Comparison of ENCODE assay signal across 9 mouse cellular contexts in genomic region chr7:81862587-81863583, GRCm38 (mm10). TPM values are rescaled to one million over a fixed set of nuclear protein-coding genes. Genes with fewer than 3 reads are reported as not detected.
DNase-seq lines count a peak whose midpoint lies in the region; ATAC-seq and TF ChIP-seq lines count a peak whose summit lies in the region.
"Had no signal": no experiment of that assay in that cellular context is flagged by ENCODE, and none has a peak within 500 bp of the region (broad histone marks: within the 10 kb centered on the region; RNA-seq: fewer than 3 reads in every experiment).

No protein-coding gene starts in this region.

- no peak overlapping the region for H3K4me2 ChIP-seq in embryonic facial prominence, embryonic 12.5 days (replicated peaks)
- H3K4me2 ChIP-seq in intestine, embryonic 16.5 days (ENCODE audit: low read depth, low read length), result 0 out of 2 replicates have a peak overlapping the region, but pooled peaks have one; percentile 16

- no peaks in the 10 kb centered on the region for H3K36me3 ChIP-seq in kidney, adult 2 months (ENCODE audit: control insufficient read depth, insufficient read depth, low read length)
- no peaks in the 10 kb centered on the region for H3K36me3 ChIP-seq in embryonic facial prominence, embryonic 12.5 days
- H3K36me3 ChIP-seq in intestine, embryonic 16.5 days (ENCODE audit: control insufficient read depth, insufficient read depth, low read length), result no peaks in the 10 kb centered on the region
- H3K36me3 ChIP-seq: G1E had no signal

- DNase-seq in kidney, adult 2 months, result peak; percentile 45
- DNase-seq in kidney, adult 11 months, result no peak
- DNase-seq in lung, postnatal 36 days, result peak; percentile 77
- DNase-seq in thymus, postnatal 4 days, result peak; percentile 85
- DNase-seq in layer of hippocampus, postnatal 10 days (ENCODE audit: low spot score in 2 of 2), result no peak

- WGBS in kidney, adult 2 months, result 72% methylated on average over 24 of the region's 24 CpGs
- 66% methylated on average over 24 of the region's 24 CpGs for WGBS in embryonic facial prominence, embryonic 12.5 days
- WGBS in intestine, embryonic 16.5 days, result 68% methylated on average over 24 of the region's 24 CpGs

- H3K27me3 ChIP-seq in kidney, adult 2 months (replicated peaks; ENCODE audit: control insufficient read depth, insufficient read depth, low read length), result no peaks in the 10 kb centered on the region
- peaks cover 40% of the 10 kb centered on the region for H3K27me3 ChIP-seq in embryonic facial prominence, embryonic 12.5 days
- peaks cover 18% of the 10 kb centered on the region for H3K27me3 ChIP-seq in intestine, embryonic 16.5 days (replicated peaks; ENCODE audit: control insufficient read depth, insufficient read depth, low read length)

- no peak overlapping the region; the same call in 1 of the 2 replicates for H3K4me3 ChIP-seq in kidney, adult 2 months (ENCODE audit: insufficient read depth, low read depth, low read length)
- H3K4me3 ChIP-seq in embryonic facial prominence, embryonic 12.5 days, result no peak overlapping the region
- no peak overlapping the region for H3K4me3 ChIP-seq in intestine, embryonic 16.5 days (ENCODE audit: low read length)

- TF ChIP-seq CTCF in kidney, adult 2 months (conservative IDR thresholded peaks at IDR 0.05; ENCODE audit: insufficient read depth, insufficient read length, low read depth, low read length), result no peak

- ATAC-seq in embryonic facial prominence, embryonic 12.5 days (ENCODE audit: insufficient number of reproducible peaks, insufficient read depth, low FRiP score, low TSS enrichment), result no peak
- no peak for ATAC-seq in intestine, embryonic 16.5 days
- ATAC-seq in erythroid progenitor cell, adult 5-6 weeks (replicated peaks; ENCODE audit: low FRiP score, poor library complexity, severe bottlenecking), result no peak

- no peak for TF ChIP-seq POLR2A in kidney, adult 2 months (IDR thresholded peaks at IDR 0.05; ENCODE audit: low read depth, low read length)

- H3K9ac ChIP-seq in embryonic facial prominence, embryonic 12.5 days, result no peak overlapping the region
- no peak overlapping the region for H3K9ac ChIP-seq in intestine, embryonic 16.5 days (ENCODE audit: low read depth, low read length)

- no peaks in the 10 kb centered on the region for H3K4me1 ChIP-seq in kidney, adult 2 months (ENCODE audit: control insufficient read depth, insufficient read depth, low read length)
- H3K4me1 ChIP-seq in embryonic facial prominence, embryonic 12.5 days, result peaks cover 6% of the 10 kb centered on the region; the same call in 1 of the 2 replicates
- peaks cover 2% of the 10 kb centered on the region for H3K4me1 ChIP-seq in intestine, embryonic 16.5 days (ENCODE audit: control insufficient read depth, insufficient read depth, low read length)

- peak overlapping the region; percentile 58; the same call in 1 of the 2 replicates for H3K27ac ChIP-seq in kidney, adult 2 months (ENCODE audit: insufficient read depth, low read depth, low read length)
- H3K27ac ChIP-seq in embryonic facial prominence, embryonic 12.5 days, result 0 out of 2 replicates have a peak overlapping the region, but pooled peaks have one; percentile 11
- peak overlapping the region; percentile 29; the same call in 1 of the 2 replicates for H3K27ac ChIP-seq in intestine, embryonic 16.5 days (ENCODE audit: low read length)

- no peaks in the 10 kb centered on the region for H3K9me3 ChIP-seq in embryonic facial prominence, embryonic 12.5 days
- no peaks in the 10 kb centered on the region for H3K9me3 ChIP-seq in intestine, embryonic 16.5 days (ENCODE audit: control insufficient read depth, low read length)
- H3K9me3 ChIP-seq: G1E had no signal

RNA-seq across cellular contexts. Expression of gene Tm6sf1, which starts 4.1 kb away (rescaled TPM):
- 16.8 and 17.0 TPM in 2 replicates for polyA plus RNA-seq in kidney, adult 2 months (2012; rRNA removed)
- 15.8 and 16.0 TPM in 2 replicates for polyA plus RNA-seq in embryonic facial prominence, embryonic 12.5 days (2016; fragmentation: Nextera tagmentation; extraction: Ambion mirVana)
- 18.0 TPM in 2 replicates for polyA plus RNA-seq in intestine, embryonic 16.5 days (2015; fragmentation: Nextera tagmentation; extraction: Ambion mirVana)
- 10 to 100 TPM; 18.6 to 21.9 TPM for total RNA-seq in layer of hippocampus, postnatal 10 days (2021)
- total RNA-seq in erythroid progenitor cell, adult 5-6 weeks (2015; ENCODE audit: low replicate concordance), result 36.8 and 51.1 TPM in 2 replicates
- total RNA-seq in erythroid progenitor cell, adult 5-6 weeks (2017; ENCODE audit: low replicate concordance), result 6.8 and 22.5 TPM in 2 replicates
- polyA plus RNA-seq: G1E had no signal

RNA-seq across cellular contexts. Expression of gene Gm10160, which starts 7.3 kb away (rescaled TPM):
- not detected in 2 replicates for polyA plus RNA-seq in kidney, adult 2 months (2012; rRNA removed)
- not detected in 2 replicates for polyA plus RNA-seq in embryonic facial prominence, embryonic 12.5 days (2016; fragmentation: Nextera tagmentation; extraction: Ambion mirVana)
- not detected in 2 replicates for polyA plus RNA-seq in intestine, embryonic 16.5 days (2015; fragmentation: Nextera tagmentation; extraction: Ambion mirVana)
- not detected for total RNA-seq in layer of hippocampus, postnatal 10 days (2021)
- not detected in 2 replicates for total RNA-seq in erythroid progenitor cell, adult 5-6 weeks (2015; ENCODE audit: low replicate concordance)
- total RNA-seq in erythroid progenitor cell, adult 5-6 weeks (2017; ENCODE audit: low replicate concordance), result not detected in 2 replicates
- total RNA-seq: G1E had no signal
- polyA plus RNA-seq: G1E had no signal

RNA-seq across cellular contexts. Expression of gene Btbd1, which starts 33.7 kb away (rescaled TPM):
- 24.3 and 28.1 TPM in 2 replicates for polyA plus RNA-seq in kidney, adult 2 months (2012; rRNA removed)
- 83.2 and 86.0 TPM in 2 replicates for polyA plus RNA-seq in embryonic facial prominence, embryonic 12.5 days (2016; fragmentation: Nextera tagmentation; extraction: Ambion mirVana)
- polyA plus RNA-seq in intestine, embryonic 16.5 days (2015; fragmentation: Nextera tagmentation; extraction: Ambion mirVana), result 23.0 and 44.7 TPM in 2 replicates
- total RNA-seq in layer of hippocampus, postnatal 10 days (2021), result 100 to 1,000 TPM; 118 to 123 TPM
- total RNA-seq in erythroid progenitor cell, adult 5-6 weeks (2015; ENCODE audit: low replicate concordance), result 20.2 and 56.2 TPM in 2 replicates
- total RNA-seq in erythroid progenitor cell, adult 5-6 weeks (2017; ENCODE audit: low replicate concordance), result 34.7 and 59.2 TPM in 2 replicates

Comparison
In these comparisons a context has a peak if more than half of its experiments do, and no peak if none do; other contexts are left out.
1. DNase-seq: peak in kidney, adult 2 months (single experiment), lung, postnatal 36 days (single experiment) and thymus, postnatal 4 days (single experiment); none in kidney, adult 11 months (single experiment) and layer of hippocampus, postnatal 10 days (0 of 2).
2. Peak in every context shown above with its lines, with median percentiles within 50 percentile points of each other: H3K27ac ChIP-seq.